Mouse (Mus musculus): Measurements from ENCODE around the gene Pigv.

GRCm38 (mm10) chr4:133658729-133659128 lies 13.7 kb downstream of the Pigv start:
- TF ChIP-seq MYOD1 (IDR thresholded peaks at IDR 0.05; ENCODE audit: control insufficient read depth, insufficient read length, low read depth) (no peak), CTCF (IDR thresholded peaks at IDR 0.05; ENCODE audit: control insufficient read depth, insufficient read depth, insufficient read length) (no peak), MAX (IDR thresholded peaks at IDR 0.05) (no peak), FOSL1 (IDR thresholded peaks at IDR 0.05; ENCODE audit: insufficient read depth, low read length, poor library complexity, severe bottlenecking) (no peak), USF1 (IDR thresholded peaks at IDR 0.05; ENCODE audit: low read depth) (no peak), MYOG (IDR thresholded peaks at IDR 0.05; ENCODE audit: control insufficient read depth, extremely low read depth, insufficient read length) (no peak), CEBPB (IDR thresholded peaks at IDR 0.05; ENCODE audit: low read depth) (no peak)

Measured in C2C12 (cell line).